Mouse (Mus musculus) right cerebral cortex, postnatal 36 days (tissue): Measurements from ENCODE around the gene Hoxb13.

Experiments used
- DNase-seq, 2 experiments: peaks; one replicate each; pipeline ENCODE4 v3.0.0; 2022; ENCODE audit warnings: low spot score in 2 of 2, mixed read lengths in 1 of 2

Hoxb13 gene

GRCm38 (mm10) chr11:96193521-96194400, at the start of gene Hoxb13:
TSS of gene Hoxb13 (plus strand) at chr11:96194316.
- DNase-seq = no peak

- DNase-seq = peak; percentile 18 to 31
These were observed 48.4 kb upstream of the Hoxb13 start for GRCm38 (mm10) chr11:96145622-96146270.

GRCm38 (mm10) chr11:96147471-96147870, 46.6 kb upstream of the Hoxb13 start:
- DNase-seq = no peak

- no peak for DNase-seq
These were observed 29.3 kb upstream of the Hoxb13 start for GRCm38 (mm10) chr11:96164769-96165168.

- DNase-seq = no peak
These were observed 26.0 kb upstream of the Hoxb13 start for GRCm38 (mm10) chr11:96168125-96168524.

- no peak for DNase-seq
These were observed 25.1 kb upstream of the Hoxb13 start for GRCm38 (mm10) chr11:96169016-96169415.

- DNase-seq = no peak
These were observed 23.3 kb upstream of the Hoxb13 start for GRCm38 (mm10) chr11:96170711-96171379.

- DNase-seq = no peak
These were observed 22.5 kb upstream of the Hoxb13 start for GRCm38 (mm10) chr11:96171601-96172000.

- no peak for DNase-seq
These were observed 21.4 kb upstream of the Hoxb13 start for GRCm38 (mm10) chr11:96172511-96173287.

- DNase-seq = no peak
These were observed 20.8 kb upstream of the Hoxb13 start for GRCm38 (mm10) chr11:96173288-96173840.

GRCm38 (mm10) chr11:96174881-96175280, 19.2 kb upstream of the Hoxb13 start:
- no peak for DNase-seq

- DNase-seq = no peak
These were observed 18.6 kb upstream of the Hoxb13 start for GRCm38 (mm10) chr11:96175511-96175910.

GRCm38 (mm10) chr11:96175951-96176530, 18.1 kb upstream of the Hoxb13 start:
- DNase-seq = no peak

GRCm38 (mm10) chr11:96176841-96177240, 17.3 kb upstream of the Hoxb13 start:
- no peak for DNase-seq

- no peak for DNase-seq
These were observed 16.5 kb upstream of the Hoxb13 start for GRCm38 (mm10) chr11:96177546-96178174.

- no peak for DNase-seq
These were observed 15.8 kb upstream of the Hoxb13 start for GRCm38 (mm10) chr11:96178356-96178755.

- DNase-seq = no peak
These were observed 15.1 kb upstream of the Hoxb13 start for GRCm38 (mm10) chr11:96178911-96179503.

GRCm38 (mm10) chr11:96181061-96181460, 13.1 kb upstream of the Hoxb13 start:
- no peak for DNase-seq

- no peak for DNase-seq
These were observed 9.9 kb upstream of the Hoxb13 start for GRCm38 (mm10) chr11:96184233-96184632.

- DNase-seq = no peak
These were observed 6.8 kb upstream of the Hoxb13 start for GRCm38 (mm10) chr11:96187321-96187720.
